Mouse (Mus musculus) forebrain, embryonic 15.5 days (tissue): ENCODE measurements around the gene Zmynd15. TPM values are rescaled to one million over a fixed set of nuclear protein-coding genes. Genes with fewer than 3 reads are reported as not detected.

Source experiments
- ATAC-seq: fragments of 200-750 bp; cut with Nextera tagmentation; replicated peaks from 2 replicates; pipeline ENCODE4 v1.8.0; 2017; ENCODE audit warnings: mild to moderate bottlenecking, moderate TSS enrichment, moderate library complexity
- H3K27ac ChIP-seq: fragments of 300-500 bp; sonication (generic); replicated peaks from 2 replicates; pipeline ENCODE4 v1.5.1; 2015; ENCODE audit warnings: mild to moderate bottlenecking, inconsistent platforms
- H3K27me3 ChIP-seq: fragments of 300-500 bp; sonication (generic); 2 replicates; pipeline ENCODE4 v1.6.1; 2015; ENCODE audit warnings: inconsistent platforms
- H3K36me3 ChIP-seq: fragments of 300-500 bp; sonication (generic); 2 replicates; pipeline ENCODE4 v1.6.1; 2015; ENCODE audit warnings: mild to moderate bottlenecking, inconsistent platforms
- H3K4me1 ChIP-seq: fragments of 300-500 bp; sonication (generic); 2 replicates; pipeline ENCODE4 v1.6.1; 2015; ENCODE audit warnings: inconsistent platforms
- H3K4me2 ChIP-seq: fragments of 300-500 bp; sonication (generic); replicated peaks from 2 replicates; pipeline ENCODE4 v1.6.1; 2015; ENCODE audit warnings: mild to moderate bottlenecking, inconsistent platforms
- H3K4me3 ChIP-seq: fragments of 300-500 bp; sonication (generic); 2 replicates; pipeline ENCODE4 v1.5.1; 2015; ENCODE audit warnings: mild to moderate bottlenecking, inconsistent platforms
- H3K9ac ChIP-seq: fragments of 300-500 bp; sonication (generic); replicated peaks from 2 replicates; pipeline ENCODE4 v1.6.1; 2015; ENCODE audit warnings: mild to moderate bottlenecking, inconsistent platforms
- H3K9me3 ChIP-seq: fragments of 300-500 bp; sonication (generic); 2 replicates; pipeline ENCODE4 v1.6.1; 2016; ENCODE audit warnings: inconsistent platforms
- WGBS: fragments of 180-500 bp; shearing (Covaris S2); methylation state at CpG from one replicate; pipeline ENCODE4 v1.1.7; 2015; ENCODE audit warnings: mixed read lengths; 5-methylcytosine and 5-hydroxymethylcytosine counted together
- polyA plus RNA-seq: library from polyadenylated mRNA; unstranded; fragments of >200 nt; fragmentation: Nextera tagmentation; extraction: Ambion mirVana; gene quantifications from 2 replicates; pipeline ENCODE4 v1.2.1, GENCODE M21; 2015

Zmynd15 gene
- polyA plus RNA-seq, 1 experiment from 2014 or later: 0.52 TPM

DNA sequence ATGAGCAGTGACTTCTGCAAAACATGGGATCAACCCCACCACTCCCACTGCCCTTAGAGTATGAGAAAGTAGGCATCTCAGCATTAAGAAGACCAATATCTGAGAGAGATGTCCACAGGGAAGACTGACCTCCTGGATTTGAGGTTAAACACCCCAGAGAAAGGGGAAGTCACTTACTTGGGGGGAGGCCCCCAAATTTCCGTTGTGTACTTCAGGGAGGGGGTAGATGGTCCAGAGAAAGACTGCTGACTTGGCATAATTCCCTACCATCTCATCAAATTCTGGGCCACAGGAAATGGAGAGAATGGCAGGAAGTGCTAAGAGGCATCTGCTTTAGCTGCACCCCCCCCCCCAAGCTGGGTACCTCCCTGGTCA lies 25.7 kb upstream of the Zmynd15 start:
- peaks cover 29% of the 10 kb centered on the region for H3K4me1 ChIP-seq
- peaks cover 26% of the 10 kb centered on the region for H3K36me3 ChIP-seq
- peak overlapping the region; percentile 73 for H3K4me2 ChIP-seq
- 64% methylated on average over 1 of the region's 1 CpGs for WGBS
- ATAC-seq: no peak
- peak overlapping the region; percentile 84 for H3K9ac ChIP-seq
- peak overlapping the region; percentile 73 for H3K4me3 ChIP-seq
- H3K27me3 ChIP-seq: no peaks in the 10 kb centered on the region
- H3K27ac ChIP-seq: no peak overlapping the region
- H3K9me3 ChIP-seq: no peaks in the 10 kb centered on the region

- 94% methylated on average over 3 of the region's 3 CpGs for WGBS
- Histone ChIP-seq H3K4me3 (peak overlapping the region; percentile 73; the same call in 1 of the 2 replicates), H3K9ac (peak overlapping the region; percentile 84; the same call in 1 of the 2 replicates), H3K4me1 (peaks cover 29% of the 10 kb centered on the region), H3K4me2 (peak overlapping the region; percentile 73), H3K36me3 (peaks cover 30% of the 10 kb centered on the region), H3K27ac (no peak overlapping the region), H3K27me3 (no peaks in the 10 kb centered on the region), H3K9me3 (no peaks in the 10 kb centered on the region)
- ATAC-seq: no peak
Observed at GRCm38 (mm10) chr11:70433951-70434350, 25.3 kb upstream of the Zmynd15 start.

- Histone ChIP-seq H3K4me1 (peaks cover 29% of the 10 kb centered on the region), H3K4me2 (no peak overlapping the region), H3K27ac (no peak overlapping the region), H3K9ac (no peak overlapping the region), H3K4me3 (no peak overlapping the region), H3K9me3 (no peaks in the 10 kb centered on the region), H3K27me3 (no peaks in the 10 kb centered on the region), H3K36me3 (peaks cover 43% of the 10 kb centered on the region)
- ATAC-seq: no peak
- WGBS: 72% methylated on average over 5 of the region's 5 CpGs
Observed at GRCm38 (mm10) chr11:70435476-70435875, 23.8 kb upstream of the Zmynd15 start.

- Histone ChIP-seq H3K4me3 (no peak overlapping the region), H3K36me3 (peaks cover 47% of the 10 kb centered on the region), H3K4me2 (no peak overlapping the region), H3K27me3 (no peaks in the 10 kb centered on the region), H3K27ac (no peak overlapping the region), H3K4me1 (peaks cover 21% of the 10 kb centered on the region), H3K9me3 (no peaks in the 10 kb centered on the region), H3K9ac (no peak overlapping the region)
- WGBS: 91% methylated on average over 6 of the region's 6 CpGs
- ATAC-seq: no peak
Observed at GRCm38 (mm10) chr11:70437426-70437825, 21.8 kb upstream of the Zmynd15 start.

GRCm38 (mm10) chr11:70438728-70439374 lies 20.4 kb upstream of the Zmynd15 start:
- Histone ChIP-seq H3K9ac (no peak overlapping the region), H3K36me3 (peaks cover 47% of the 10 kb centered on the region), H3K4me2 (no peak overlapping the region), H3K9me3 (no peaks in the 10 kb centered on the region), H3K27me3 (no peaks in the 10 kb centered on the region), H3K27ac (no peak overlapping the region), H3K4me1 (peaks cover 10% of the 10 kb centered on the region), H3K4me3 (no peak overlapping the region)
- ATAC-seq: no peak
- 92% methylated on average over 7 of the region's 7 CpGs for WGBS

- Histone ChIP-seq H3K9me3 (no peaks in the 10 kb centered on the region), H3K27ac (no peak overlapping the region), H3K9ac (no peak overlapping the region), H3K4me3 (no peak overlapping the region), H3K36me3 (peaks cover 47% of the 10 kb centered on the region), H3K4me1 (no peaks in the 10 kb centered on the region), H3K4me2 (no peak overlapping the region), H3K27me3 (no peaks in the 10 kb centered on the region)
- no peak for ATAC-seq
- 91% methylated on average over 4 of the region's 4 CpGs for WGBS
Observed at GRCm38 (mm10) chr11:70440637-70441036, 18.6 kb upstream of the Zmynd15 start.

DNA sequence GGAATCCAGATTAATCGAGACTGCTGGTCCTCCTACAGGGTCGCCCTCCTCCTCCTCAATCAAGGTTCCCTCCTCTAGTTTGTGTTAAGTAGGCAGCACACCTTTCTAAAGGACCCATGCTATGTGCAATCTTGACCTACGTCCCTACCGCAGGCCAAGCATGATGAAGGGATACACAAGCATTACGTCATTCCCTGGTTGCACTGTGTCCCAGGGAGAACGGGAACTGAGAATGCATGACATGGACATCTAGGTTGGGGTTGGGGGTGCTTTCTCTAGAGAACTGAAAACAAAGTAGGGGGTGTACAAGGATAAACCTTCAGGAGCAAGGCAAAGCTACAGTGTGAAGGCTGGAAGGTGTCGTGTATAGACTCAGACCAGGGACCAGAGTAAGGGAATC lies 17.4 kb upstream of the Zmynd15 start:
- Histone ChIP-seq H3K9me3 (no peaks in the 10 kb centered on the region), H3K9ac (no peak overlapping the region), H3K4me1 (no peaks in the 10 kb centered on the region), H3K4me3 (no peak overlapping the region), H3K27me3 (no peaks in the 10 kb centered on the region), H3K36me3 (peaks cover 36% of the 10 kb centered on the region), H3K27ac (no peak overlapping the region), H3K4me2 (no peak overlapping the region)
- no peak for ATAC-seq
- 92% methylated on average over 7 of the region's 7 CpGs for WGBS

DNA sequence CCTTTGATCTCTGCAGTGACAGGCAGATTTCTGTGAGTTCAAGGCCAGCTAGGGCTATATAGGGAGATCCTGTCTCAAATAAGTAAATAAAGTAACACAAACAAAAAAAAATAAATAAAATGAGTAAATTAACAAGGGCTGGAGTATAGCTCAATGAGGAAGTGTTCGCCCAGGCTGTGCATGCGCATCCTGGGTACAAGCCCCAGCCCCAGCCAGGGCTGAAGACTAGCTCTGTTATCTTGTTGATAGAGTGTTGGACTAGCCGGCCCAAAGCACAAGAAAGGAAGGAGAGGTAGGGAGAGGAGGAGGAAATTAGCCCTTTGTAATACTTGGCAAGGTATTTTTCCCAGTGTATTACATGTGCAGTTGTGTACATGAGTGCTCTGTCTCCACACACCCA lies 15.3 kb upstream of the Zmynd15 start:
- H3K27ac ChIP-seq: no peak overlapping the region
- no peak overlapping the region for H3K4me2 ChIP-seq
- H3K4me3 ChIP-seq: no peak overlapping the region
- H3K9me3 ChIP-seq: no peaks in the 10 kb centered on the region
- no peaks in the 10 kb centered on the region for H3K27me3 ChIP-seq
- no peak for ATAC-seq
- no peak overlapping the region for H3K9ac ChIP-seq
- peaks cover 17% of the 10 kb centered on the region for H3K36me3 ChIP-seq
- WGBS: 90% methylated on average over 3 of the region's 3 CpGs
- no peaks in the 10 kb centered on the region for H3K4me1 ChIP-seq

DNA sequence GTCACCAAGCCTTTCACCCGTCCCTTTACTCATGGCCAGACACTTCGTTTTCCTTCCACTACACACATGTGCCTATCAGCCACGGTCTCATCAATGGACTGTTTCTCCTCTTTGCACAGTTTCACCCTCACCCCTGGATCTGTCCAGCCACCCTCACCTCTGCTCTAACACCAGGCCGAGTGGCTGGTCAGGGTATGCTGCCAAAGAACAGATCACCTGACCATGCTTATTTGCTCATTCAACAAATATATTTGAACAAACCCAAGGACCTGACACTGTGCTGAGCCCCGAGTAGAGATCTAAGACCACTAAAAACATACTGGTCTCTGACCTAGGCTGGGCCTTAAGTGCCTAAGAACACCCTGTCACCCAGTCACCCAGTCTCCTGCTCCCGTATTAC lies 14.6 kb upstream of the Zmynd15 start:
- WGBS: 77% methylated on average over 6 of the region's 6 CpGs
- no peak overlapping the region for H3K4me3 ChIP-seq
- H3K9ac ChIP-seq: no peak overlapping the region
- no peaks in the 10 kb centered on the region for H3K4me1 ChIP-seq
- peaks cover 10% of the 10 kb centered on the region; the same call in 1 of the 2 replicates for H3K36me3 ChIP-seq
- H3K4me2 ChIP-seq: no peak overlapping the region
- ATAC-seq: no peak
- no peaks in the 10 kb centered on the region for H3K9me3 ChIP-seq
- H3K27me3 ChIP-seq: no peaks in the 10 kb centered on the region
- H3K27ac ChIP-seq: no peak overlapping the region

DNA sequence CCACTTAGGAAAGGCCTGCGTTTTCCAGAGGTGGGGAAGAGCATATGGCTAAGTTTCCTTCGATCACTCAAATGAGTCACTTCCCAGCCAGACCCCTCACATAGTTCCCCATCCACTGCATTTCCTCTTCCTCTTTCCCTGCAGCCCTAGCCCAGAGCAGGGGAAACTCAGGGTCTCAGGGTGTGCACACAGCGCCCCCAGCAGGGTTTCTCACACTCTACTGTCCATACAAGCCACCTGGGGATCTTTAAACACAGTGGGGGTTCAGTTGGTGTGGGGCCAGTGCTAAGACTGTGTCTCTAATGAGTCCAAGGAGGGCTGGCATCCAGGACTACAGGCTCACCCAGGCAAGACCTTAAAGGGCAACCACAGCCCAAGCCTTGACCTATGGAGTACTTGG lies 12.5 kb upstream of the Zmynd15 start:
- Histone ChIP-seq H3K27me3 (no peaks in the 10 kb centered on the region), H3K27ac (no peak overlapping the region), H3K36me3 (0 out of 2 replicates have a peak, but pooled peaks cover 2% of the 10 kb centered on the region), H3K9ac (no peak overlapping the region), H3K4me1 (peaks cover 4% of the 10 kb centered on the region; the same call in 1 of the 2 replicates), H3K4me3 (no peak overlapping the region), H3K9me3 (no peaks in the 10 kb centered on the region), H3K4me2 (no peak overlapping the region)
- WGBS: 45% methylated on average over 3 of the region's 3 CpGs
- no peak for ATAC-seq

DNA sequence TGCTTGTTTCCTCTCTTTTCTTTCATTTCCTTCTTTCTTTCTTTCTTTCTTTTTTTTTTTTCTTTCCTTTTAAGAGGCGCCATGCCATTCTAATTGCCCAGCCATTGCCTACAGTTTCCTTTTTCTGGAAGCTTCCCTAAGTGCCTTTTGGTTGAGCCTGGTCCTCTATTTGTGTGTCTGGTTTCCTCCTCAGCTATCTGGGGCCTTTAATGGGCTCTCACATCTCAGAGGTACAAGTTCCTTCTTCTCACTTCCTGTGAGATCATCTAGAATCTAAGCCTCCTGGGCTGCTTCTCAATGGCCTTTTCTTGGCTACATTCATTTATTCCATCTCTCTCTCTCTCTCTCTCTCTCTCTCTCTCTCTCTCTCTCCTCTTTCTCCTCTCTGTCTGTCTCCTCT lies 11.9 kb upstream of the Zmynd15 start:
- Histone ChIP-seq H3K27me3 (no peaks in the 10 kb centered on the region), H3K36me3 (no peaks in the 10 kb centered on the region), H3K4me2 (no peak overlapping the region), H3K4me3 (no peak overlapping the region), H3K9ac (no peak overlapping the region), H3K4me1 (peaks cover 6% of the 10 kb centered on the region), H3K9me3 (no peaks in the 10 kb centered on the region), H3K27ac (no peak overlapping the region)
- ATAC-seq: no peak
- WGBS: 84% methylated on average over 1 of the region's 1 CpGs

DNA sequence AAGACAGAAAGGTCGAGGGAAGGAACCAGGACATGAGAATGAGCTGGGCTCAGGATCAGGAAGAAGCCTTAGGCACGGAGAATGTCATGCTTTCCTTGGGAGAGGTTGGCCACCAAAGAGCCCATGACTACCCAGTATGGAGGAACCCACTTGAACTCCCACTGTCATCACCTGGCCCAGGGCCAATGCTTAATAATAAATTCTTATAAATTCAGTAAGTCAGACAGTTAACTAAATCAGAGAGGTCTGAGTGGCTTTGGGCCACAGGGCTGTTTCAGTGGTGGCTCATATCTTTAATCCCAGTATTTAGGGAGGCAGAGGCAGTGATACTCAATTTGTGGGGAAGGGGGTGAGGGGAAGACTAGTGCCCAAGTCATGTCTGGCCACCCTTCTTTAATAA lies 8.3 kb upstream of the Zmynd15 start:
- ATAC-seq: no peak
- H3K4me2 ChIP-seq: no peak overlapping the region
- H3K4me3 ChIP-seq: no peak overlapping the region
- peaks cover 3% of the 10 kb centered on the region; the same call in 1 of the 2 replicates for H3K36me3 ChIP-seq
- no peaks in the 10 kb centered on the region for H3K9me3 ChIP-seq
- 86% methylated on average over 2 of the region's 2 CpGs for WGBS
- H3K9ac ChIP-seq: no peak overlapping the region
- peaks cover 19% of the 10 kb centered on the region for H3K4me1 ChIP-seq
- H3K27ac ChIP-seq: no peak overlapping the region
- H3K27me3 ChIP-seq: no peaks in the 10 kb centered on the region
